Mouse (Mus musculus) E14TG2a.4 (cell line): ENCODE data around the gene Olfr215.
A peak's percentile ranks its signal among the peaks of the same experiment; 100 is the strongest.
"Not testable (repeated sequence)": the region's sequence is repeated elsewhere in the genome, so short reads cannot be mapped to it uniquely, and the experiment has no call there.

ENCODE experiments used
- H3K27me3 ChIP-seq: 2 replicates; pipeline ENCODE4 v1.6.1; 2014; ENCODE audit warnings: low read length, control low read depth; ENCODE audit not compliant: insufficient read depth
- H3K36me3 ChIP-seq: 2 replicates; pipeline ENCODE4 v1.6.1; 2014; ENCODE audit warnings: low read length, control low read depth; ENCODE audit not compliant: insufficient read depth
- H3K4me1 ChIP-seq: replicated peaks from 2 replicates; pipeline ENCODE4 v1.6.1; 2014; ENCODE audit warnings: low read depth, low read length, control low read depth
- H3K4me3 ChIP-seq: replicated peaks from 2 replicates; pipeline ENCODE4 v1.5.1; 2014; ENCODE audit warnings: mild to moderate bottlenecking, low read length
- H3K9me3 ChIP-seq: 2 replicates; pipeline ENCODE4 v1.6.1; 2014; ENCODE audit warnings: low read length, control low read depth
- CTCF ChIP-seq: conservative IDR thresholded peaks from 2 replicates; pipeline ENCODE4 v1.5.1; 2014; ENCODE audit warnings: low read length
- NANOG ChIP-seq: IDR thresholded peaks from 2 replicates; pipeline ENCODE4 v1.6.1; 2014; ENCODE audit warnings: borderline replicate concordance, low read length, mixed read lengths
- POU5F1 ChIP-seq: IDR thresholded peaks from 2 replicates; pipeline ENCODE4 v1.6.1; 2014; ENCODE audit warnings: low read length, borderline replicate concordance

Olfr215 gene

GRCm38 (mm10) chr6:116584095-116584494 lies at the start of gene Olfr215:
Olfr215 (minus strand) TSS chr6:116584195.
- Histone ChIP-seq H3K36me3 (no peaks in the 10 kb centered on the region), H3K4me3 (no peak within 1 kb of the TSS), H3K27me3 (no peaks in the 10 kb centered on the region), H3K9me3 (no peaks in the 10 kb centered on the region), H3K4me1 (no peaks in the 10 kb centered on the region)
- TF ChIP-seq POU5F1 (no peak), CTCF (no peak), NANOG (no peak)

- Histone ChIP-seq H3K27me3 (peaks cover 5% of the 10 kb centered on the region; the same call in 1 of the 2 replicates), H3K36me3 (no peaks in the 10 kb centered on the region), H3K9me3 (no peaks in the 10 kb centered on the region), H3K4me1 (peaks cover 20% of the 10 kb centered on the region), H3K4me3 (no peak overlapping the region)
- TF ChIP-seq POU5F1: no peak
- peak; percentile 88 for TF ChIP-seq CTCF
- no peak for TF ChIP-seq NANOG
Observed at GRCm38 (mm10) chr6:116632129-116632528, 48.1 kb upstream of the Olfr215 start.

- peaks cover 12% of the 10 kb centered on the region for H3K36me3 ChIP-seq
- H3K9me3 ChIP-seq: no peaks in the 10 kb centered on the region
- no peak for TF ChIP-seq CTCF
- TF ChIP-seq NANOG: no peak
- TF ChIP-seq POU5F1: no peak
- peaks cover 24% of the 10 kb centered on the region for H3K4me1 ChIP-seq
- H3K4me3 ChIP-seq: no peak overlapping the region
- H3K27me3 ChIP-seq: peaks cover 5% of the 10 kb centered on the region; the same call in 1 of the 2 replicates
Observed at GRCm38 (mm10) chr6:116629766-116630165, 45.8 kb upstream of the Olfr215 start.

DNA sequence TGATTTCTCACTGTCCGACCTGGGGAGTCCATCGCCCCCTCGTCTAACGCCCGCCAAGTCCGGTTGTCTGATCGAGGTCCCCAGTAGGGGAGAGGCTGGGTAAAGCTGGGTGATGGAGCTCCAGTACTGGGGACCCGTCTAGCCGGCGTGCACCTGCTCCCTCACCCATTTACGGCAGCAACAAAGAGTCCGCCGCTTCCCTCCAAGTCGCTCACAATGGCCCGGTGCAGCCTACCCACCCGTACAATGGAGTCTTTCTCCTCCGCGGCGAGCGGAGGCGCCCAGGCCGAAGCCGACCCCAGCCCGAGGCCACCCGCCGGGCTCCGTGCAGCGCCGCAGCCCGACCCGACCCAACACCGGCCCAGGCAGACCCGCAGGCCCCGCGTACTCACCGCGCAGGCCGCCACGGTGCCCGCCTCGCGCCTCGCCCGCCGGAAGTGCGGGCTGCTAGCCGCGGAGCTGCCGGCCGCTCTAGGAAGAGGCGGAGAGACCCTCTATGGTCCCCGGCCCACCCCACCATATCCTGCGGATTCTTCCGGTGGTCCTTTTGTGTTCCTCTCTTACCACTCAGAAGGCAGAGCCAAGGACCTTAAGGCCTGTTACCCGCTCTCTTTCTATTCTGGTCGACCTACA lies 44.7 kb upstream of the Olfr215 start, which contains the start of gene Zfp422:
TSS of gene Zfp422 (minus strand) at position 461 of the 633 bp plus-strand sequence.
- peak within 1 kb of the TSS; percentile 83 for H3K4me3 ChIP-seq
- H3K4me1 ChIP-seq: peaks cover 24% of the 10 kb centered on the region
- peaks cover 17% of the 10 kb centered on the region for H3K36me3 ChIP-seq
- H3K9me3 ChIP-seq: no peaks in the 10 kb centered on the region
- TF ChIP-seq POU5F1 (no peak), NANOG (no peak), CTCF (no peak)
- peaks cover 5% of the 10 kb centered on the region; the same call in 1 of the 2 replicates for H3K27me3 ChIP-seq

DNA sequence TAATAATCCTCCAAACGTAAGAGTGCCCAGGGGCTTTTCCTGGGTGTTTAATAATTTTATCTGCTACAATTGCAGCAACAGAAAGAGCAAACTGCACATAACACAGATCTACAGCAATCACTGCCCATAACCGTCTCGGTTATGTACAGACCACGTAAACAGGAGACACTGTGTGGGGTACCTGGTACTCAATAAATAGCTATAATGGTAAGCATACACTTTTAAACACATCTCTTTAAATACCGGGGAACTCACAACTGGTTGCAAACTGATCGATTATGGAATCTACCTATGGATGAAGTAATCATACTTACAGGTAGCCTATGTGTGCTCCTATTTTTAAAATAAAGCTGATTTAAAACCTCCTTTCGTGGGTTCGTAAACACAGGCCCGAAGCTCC lies 44.1 kb upstream of the Olfr215 start:
- Histone ChIP-seq H3K27me3 (peaks cover 5% of the 10 kb centered on the region; the same call in 1 of the 2 replicates), H3K4me1 (peaks cover 24% of the 10 kb centered on the region), H3K9me3 (no peaks in the 10 kb centered on the region), H3K36me3 (peaks cover 17% of the 10 kb centered on the region), H3K4me3 (peak overlapping the region; percentile 83)
- TF ChIP-seq NANOG (no peak), CTCF (no peak), POU5F1 (no peak)

DNA sequence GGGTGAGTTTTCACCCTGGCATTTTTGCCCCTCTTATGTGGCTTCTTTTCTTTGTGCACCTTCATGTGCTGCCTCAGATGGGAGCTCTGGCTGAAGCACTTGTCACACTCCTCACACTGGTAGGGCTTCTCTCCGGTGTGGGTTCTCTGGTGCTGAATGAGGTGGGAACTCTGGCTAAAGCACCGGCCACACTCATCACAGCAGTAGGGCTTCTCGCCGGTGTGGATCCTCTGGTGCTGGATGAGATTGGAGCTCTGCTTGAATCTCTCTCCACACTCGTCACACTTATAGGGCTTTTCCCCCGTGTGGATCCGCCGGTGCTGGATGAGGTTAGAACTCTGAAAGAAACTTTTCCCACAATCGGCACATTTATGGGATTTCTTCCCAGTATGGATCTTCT lies 42.4 kb upstream of the Olfr215 start:
- Histone ChIP-seq H3K4me1 (peaks cover 24% of the 10 kb centered on the region), H3K36me3 (peaks cover 17% of the 10 kb centered on the region)
- not testable (repeated sequence) for H3K27me3 ChIP-seq, H3K9me3 ChIP-seq, H3K4me3 ChIP-seq

DNA sequence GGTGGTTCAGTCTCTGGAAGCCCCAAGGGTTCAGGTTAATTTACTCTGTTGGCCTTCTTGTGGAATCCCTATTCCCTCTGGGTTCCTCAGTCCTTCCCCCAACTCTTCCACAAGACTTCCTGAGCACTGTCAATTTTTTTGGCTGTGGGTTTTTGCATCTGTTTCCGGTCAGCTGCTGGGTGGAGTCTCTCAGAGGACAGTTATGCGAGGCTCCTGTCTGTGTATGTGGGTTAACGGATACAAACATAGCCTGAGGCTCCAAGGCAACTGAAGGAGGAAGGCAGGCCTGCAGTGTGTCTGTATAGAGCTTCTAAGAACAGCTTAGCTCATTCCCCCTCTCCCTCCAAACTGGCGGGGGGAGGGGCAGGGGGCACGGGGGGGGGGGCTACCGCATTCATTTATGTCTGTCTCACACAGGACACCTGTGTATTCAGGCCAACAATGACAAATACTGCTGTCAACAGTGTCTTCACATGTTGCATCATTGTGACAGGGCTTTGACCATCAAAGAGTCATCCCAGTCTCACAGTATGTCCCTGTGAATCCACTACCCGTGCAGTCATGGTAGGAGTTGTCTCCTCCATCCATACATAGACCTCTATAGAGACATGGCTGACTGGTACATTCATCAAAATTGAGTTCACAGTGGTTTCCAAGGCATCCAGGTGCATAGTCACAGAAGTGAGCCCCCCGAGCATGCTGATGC lies 37.5 kb upstream of the Olfr215 start:
- Histone ChIP-seq H3K4me3 (no peak overlapping the region), H3K4me1 (0 out of 2 replicates have a peak, but pooled peaks cover 3% of the 10 kb centered on the region), H3K36me3 (peaks cover 15% of the 10 kb centered on the region), H3K27me3 (no peaks in the 10 kb centered on the region), H3K9me3 (no peaks in the 10 kb centered on the region)
- no peak for TF ChIP-seq POU5F1
- TF ChIP-seq NANOG: no peak

DNA sequence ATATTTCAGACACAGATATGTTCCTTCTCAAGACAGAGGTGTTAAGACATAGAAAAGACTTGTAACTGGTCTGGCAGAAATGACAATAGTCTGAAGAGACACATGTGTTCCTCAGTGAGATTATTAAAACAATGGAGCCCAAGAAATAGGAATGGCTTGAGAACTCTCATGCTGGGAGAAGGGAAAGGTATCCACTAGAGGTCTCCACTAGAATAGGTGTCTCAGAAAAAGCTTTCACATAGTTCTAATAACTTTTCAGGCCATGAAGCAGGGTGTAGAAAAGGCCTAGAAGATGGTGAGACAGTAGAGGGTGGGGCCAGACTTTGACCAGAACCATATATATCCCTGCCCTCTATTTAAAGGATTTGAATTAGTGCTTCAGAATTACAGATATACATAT lies 34.1 kb upstream of the Olfr215 start:
- Histone ChIP-seq H3K4me3 (no peak overlapping the region), H3K27me3 (peaks cover 8% of the 10 kb centered on the region; the same call in 1 of the 2 replicates), H3K4me1 (0 out of 2 replicates have a peak, but pooled peaks cover 3% of the 10 kb centered on the region), H3K9me3 (no peaks in the 10 kb centered on the region), H3K36me3 (no peaks in the 10 kb centered on the region)
- TF ChIP-seq NANOG (no peak), POU5F1 (no peak), CTCF (no peak; the same call in 1 of the 2 replicates)
